Mouse (Mus musculus) CH12.LX (cell line): ENCODE measurements around the gene Hnrnpa1.

ENCODE experiments used
- CHD2 ChIP-seq: IDR thresholded peaks from 2 replicates; pipeline ENCODE4 v1.6.1; 2011; ENCODE audit warnings: low read length, improper control_type of control experiment
- NELFE ChIP-seq: IDR thresholded peaks from 2 replicates; pipeline ENCODE4 v1.6.1; 2011; ENCODE audit warnings: low read depth, low read length, improper control_type of control experiment
- POLR2A ChIP-seq: IDR thresholded peaks from 2 replicates; pipeline ENCODE4 v1.6.1; 2011; ENCODE audit warnings: low read depth, mild to moderate bottlenecking, improper control_type of control experiment, low read length
- RCOR1 ChIP-seq: conservative IDR thresholded peaks from 2 replicates; pipeline ENCODE4 v1.6.1; 2012; ENCODE audit warnings: low read depth, mild to moderate bottlenecking, inconsistent platforms, low read length, improper control_type of control experiment
- ZKSCAN1 ChIP-seq: IDR thresholded peaks from 2 replicates; pipeline ENCODE4 v1.6.1; 2012; ENCODE audit warnings: low read depth, inconsistent platforms, low read length, improper control_type of control experiment, borderline replicate concordance
- ZNF384 ChIP-seq: IDR thresholded peaks from 2 replicates; pipeline ENCODE4 v1.6.1; 2012; ENCODE audit warnings: low read depth, low read length, improper control_type of control experiment, inconsistent platforms

- no peak for TF ChIP-seq RCOR1
- TF ChIP-seq CHD2: no peak
- no peak for TF ChIP-seq NELFE
- no peak for TF ChIP-seq ZNF384
- no peak for TF ChIP-seq ZKSCAN1
- no peak for TF ChIP-seq POLR2A
Measured at GRCm38 (mm10) chr15:103233119-103233518, 7.1 kb upstream of the Hnrnpa1 start.
